Mouse (Mus musculus) heart, adult 2 months (tissue): ENCODE data around the gene Stat1. TPM values are rescaled to one million over a fixed set of nuclear protein-coding genes. Genes with fewer than 3 reads are reported as not detected.
A peak's percentile ranks its signal among the peaks of the same experiment; 100 is the strongest.

Experiments used
- DNase-seq, 2 experiments: peaks; one replicate each; pipeline ENCODE4 v3.0.0; 2021
- H3K27ac ChIP-seq: fragments of 200-600 bp; 2 replicates; pipeline ENCODE4 v1.8.1; 2022
- H3K27me3 ChIP-seq: fragments of 200-500 bp; 2 replicates; pipeline ENCODE4 v1.6.1; 2012; ENCODE audit warnings: mild to moderate bottlenecking, low read length, inconsistent platforms, mixed read lengths; ENCODE audit not compliant: control insufficient read depth, insufficient read depth
- H3K36me3 ChIP-seq: fragments of 200-500 bp; 2 replicates; pipeline ENCODE4 v1.6.1; 2012; ENCODE audit warnings: low read length, inconsistent platforms; ENCODE audit not compliant: control insufficient read depth, insufficient read depth
- H3K4me1 ChIP-seq: fragments of 200-500 bp; 2 replicates; pipeline ENCODE4 v1.6.1; 2011; ENCODE audit warnings: low read length; ENCODE audit not compliant: control insufficient read depth, insufficient read depth
- H3K4me3 ChIP-seq: fragments of 200-600 bp; 2 replicates; pipeline ENCODE4 v1.8.1; 2022
- H3K79me2 ChIP-seq: fragments of 200-500 bp; replicated peaks from 2 replicates; pipeline ENCODE4 v1.6.1; 2012; ENCODE audit warnings: mild to moderate bottlenecking, inconsistent platforms, low read length, moderate library complexity, mixed read lengths; ENCODE audit not compliant: control insufficient read depth, insufficient read depth
- H3K9ac ChIP-seq: fragments of 200-500 bp; 2 replicates; pipeline ENCODE4 v1.6.1; 2012; ENCODE audit warnings: low read depth, mild to moderate bottlenecking, control low read depth, inconsistent platforms, low read length, mixed read lengths
- CTCF ChIP-seq: fragments of 200-600 bp; IDR thresholded peaks from 2 replicates; pipeline ENCODE4 v1.8.1; 2022; ENCODE audit warnings: antibody characterized with exemption, mild to moderate bottlenecking, moderate library complexity
- EP300 ChIP-seq: fragments of 200-500 bp; IDR thresholded peaks from 2 replicates; pipeline ENCODE4 v1.6.1; 2011; ENCODE audit warnings: low read depth, low read length, control low read depth; ENCODE audit not compliant: insufficient read depth
- POLR2A ChIP-seq: fragments of 200-500 bp; IDR thresholded peaks from 2 replicates; pipeline ENCODE4 v1.6.1; 2011; ENCODE audit warnings: mild to moderate bottlenecking, low read depth, low read length, control low read depth; ENCODE audit not compliant: insufficient read depth
- WGBS: fragments of 180-500 bp; shearing (Covaris S2); methylation state at CpG from one replicate; pipeline ENCODE4 v1.1.7; 2018; 5-methylcytosine and 5-hydroxymethylcytosine counted together
- intact Hi-C: fragments of 180-260 bp; cut with DNase I; formaldehyde crosslinking; loops from one replicate; pipeline ENCODE4 v1.15.1; 2025
- polyA plus RNA-seq: library from polyadenylated mRNA; depleted of rRNA; stranded (reverse); fragments of >200 nt; gene quantifications from 2 replicates; pipeline ENCODE4 v1.2.3, GENCODE M21; 2012; rRNA removed
- total RNA-seq, 2 experiments: library from RNA; stranded (reverse); gene quantifications; 2 replicates each; pipeline ENCODE4 v1.2.3; 2021

Stat1 gene
- total and polyA plus RNA-seq, 3 experiments: 24.1 to 30.6 (median 27.7) TPM

GRCm38 (mm10) chr1:52179939-52180568 is 60.8 kb downstream of the Stat1 start:
- intact Hi-C loops: no loop called here
- H3K27ac ChIP-seq: no peak overlapping the region
- no peak overlapping the region for H3K9ac ChIP-seq
- no peak for TF ChIP-seq EP300
- TF ChIP-seq CTCF: no peak
- TF ChIP-seq POLR2A: no peak
- H3K79me2 ChIP-seq: no peaks in the 10 kb centered on the region
- H3K27me3 ChIP-seq: no peaks in the 10 kb centered on the region
- peaks cover 5% of the 10 kb centered on the region for H3K4me1 ChIP-seq
- H3K36me3 ChIP-seq: peaks cover 14% of the 10 kb centered on the region
- 93% methylated on average over 9 of the region's 9 CpGs for WGBS
- no peak for DNase-seq
- no peak overlapping the region for H3K4me3 ChIP-seq

- Histone ChIP-seq H3K4me3 (no peak overlapping the region), H3K27ac (peak overlapping the region; percentile 82), H3K27me3 (no peaks in the 10 kb centered on the region), H3K9ac (no peak overlapping the region), H3K79me2 (no peaks in the 10 kb centered on the region), H3K36me3 (peaks cover 5% of the 10 kb centered on the region), H3K4me1 (no peaks in the 10 kb centered on the region; the same call in 1 of the 2 replicates)
- DNase-seq: no peak
- intact Hi-C loops: no loop called here
- TF ChIP-seq CTCF (0 out of 2 replicates have a peak, but pooled peaks have one; percentile 17), POLR2A (no peak), EP300 (no peak)
These were observed 62.8 kb downstream of the Stat1 start for GRCm38 (mm10) chr1:52181994-52182393.

- no peak for TF ChIP-seq CTCF
- TF ChIP-seq POLR2A: no peak
- no peak for TF ChIP-seq EP300
- DNase-seq: no peak
- Histone ChIP-seq H3K27ac (peak overlapping the region; percentile 82), H3K79me2 (no peaks in the 10 kb centered on the region), H3K4me3 (no peak overlapping the region), H3K9ac (no peak overlapping the region), H3K27me3 (no peaks in the 10 kb centered on the region), H3K36me3 (peaks cover 6% of the 10 kb centered on the region), H3K4me1 (no peaks in the 10 kb centered on the region)
- 73% methylated on average over 2 of the region's 2 CpGs for WGBS
- intact Hi-C loops: no loop called here
These were observed 63.8 kb downstream of the Stat1 start for GRCm38 (mm10) chr1:52182992-52183391.

Other genes starting within 250 kb of the Stat1 start
- 10 to 100 TPM; 29.6 to 30.1 TPM for gene Myo1b, start 203.4 kb upstream of the Stat1 start, total RNA-seq
- 5.5 and 11.4 TPM in 2 replicates for gene Myo1b, start 203.4 kb upstream of the Stat1 start, polyA plus RNA-seq
- gene Stat4, start 132.3 kb upstream of the Stat1 start, total RNA-seq: under 1 TPM; 0.45 to 0.68 TPM
- 0.23 and 0.51 TPM in 2 replicates for gene Stat4, start 132.3 kb upstream of the Stat1 start, polyA plus RNA-seq
- gene Gls, start 113.8 kb downstream of the Stat1 start, total RNA-seq: 10 to 100 TPM; 79.5 to 90.0 TPM
- 15.7 and 28.8 TPM in 2 replicates for gene Gls, start 113.8 kb downstream of the Stat1 start, polyA plus RNA-seq